Mouse (Mus musculus): Measurements from ENCODE around the gene Hcls1.

DNA sequence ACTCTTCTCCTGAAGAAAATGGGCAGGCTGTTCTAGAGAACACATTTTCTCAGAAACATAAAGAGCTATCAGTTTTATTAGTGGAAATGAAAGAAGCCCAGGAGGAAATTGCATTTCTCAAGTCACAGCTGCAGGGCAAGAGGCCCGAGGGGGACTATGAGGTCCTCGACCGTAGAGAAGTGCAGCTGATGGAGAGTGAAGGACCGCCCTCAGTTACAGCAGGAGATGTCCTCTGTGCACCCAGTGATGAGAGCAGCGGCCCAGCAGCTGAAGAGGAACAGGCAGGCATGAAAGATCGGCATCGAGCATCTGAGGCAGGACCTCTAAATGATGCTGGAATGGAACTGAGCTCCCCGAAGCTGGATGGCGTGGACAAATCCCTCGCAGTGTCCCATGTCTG lies 22.9 kb upstream of the Hcls1 start:
- no peak for TF ChIP-seq CTCF (IDR thresholded peaks at IDR 0.05; ENCODE audit: control insufficient read depth, insufficient read depth, low read length)
- no peak for TF ChIP-seq POLR2A (IDR thresholded peaks at IDR 0.05; ENCODE audit: borderline replicate concordance, control insufficient read depth, low read depth, low read length)

Data from bone marrow, adult 2 months (tissue).